Mouse (Mus musculus) embryonic facial prominence, embryonic 11.5 days (tissue): ENCODE measurements at regions not wholly inside any gene's neighbourhood (a gene's known extent, or its start where the extent isn't known, plus 50 kb on each side); places are given as distances from the start of the nearest gene placed in this dataset.
"Not testable (repeated sequence)": the region's sequence is repeated elsewhere in the genome, so short reads cannot be mapped to it uniquely, and the experiment has no call there.

Source experiments
- ATAC-seq: fragments of 200-750 bp; cut with Nextera tagmentation; replicated peaks from 2 replicates; pipeline ENCODE4 v1.8.0; 2017; ENCODE audit warnings: low read depth; ENCODE audit not compliant: insufficient number of reproducible peaks, low FRiP score, low TSS enrichment
- DNase-seq: peaks from one replicate; pipeline ENCODE4 v3.0.0-alpha.2; 2015; ENCODE audit warnings: low spot score
- H3K27ac ChIP-seq: fragments of 300-500 bp; sonication (generic); replicated peaks from 2 replicates; pipeline ENCODE4 v1.5.1; 2014; ENCODE audit warnings: mild to moderate bottlenecking, low read depth, low read length, control low read depth
- H3K27me3 ChIP-seq: fragments of 300-500 bp; sonication (generic); 2 replicates; pipeline ENCODE4 v1.6.1; 2014; ENCODE audit warnings: mild to moderate bottlenecking, low read length, moderate library complexity, mixed read lengths; ENCODE audit not compliant: control insufficient read depth, insufficient read depth
- H3K36me3 ChIP-seq: fragments of 300-500 bp; sonication (generic); replicated peaks from 2 replicates; pipeline ENCODE4 v1.6.1; 2014; ENCODE audit warnings: low read depth, mild to moderate bottlenecking, low read length, moderate library complexity, mixed read lengths; ENCODE audit not compliant: control insufficient read depth, insufficient read depth
- H3K4me1 ChIP-seq: fragments of 300-500 bp; sonication (generic); 2 replicates; pipeline ENCODE4 v1.6.1; 2014; ENCODE audit warnings: low read length, mixed read lengths; ENCODE audit not compliant: control insufficient read depth, insufficient read depth
- H3K4me2 ChIP-seq: fragments of 300-500 bp; sonication (generic); 2 replicates; pipeline ENCODE4 v1.6.1; 2014; ENCODE audit warnings: low read depth, mild to moderate bottlenecking, control low read depth, low read length, moderate library complexity
- H3K4me3 ChIP-seq: fragments of 300-500 bp; sonication (generic); 2 replicates; pipeline ENCODE4 v1.5.1; 2014; ENCODE audit warnings: low read depth, low read length, control low read depth
- H3K9ac ChIP-seq: fragments of 300-500 bp; sonication (generic); replicated peaks from 2 replicates; pipeline ENCODE4 v1.6.1; 2014; ENCODE audit warnings: mild to moderate bottlenecking, control low read depth, low read length
- H3K9me3 ChIP-seq: fragments of 300-500 bp; sonication (generic); replicated peaks from 2 replicates; pipeline ENCODE4 v1.6.1; 2016; ENCODE audit warnings: mild to moderate bottlenecking, low read length, inconsistent platforms, mixed read lengths; ENCODE audit not compliant: control insufficient read depth
- WGBS: fragments of 180-500 bp; shearing (Covaris S2); extraction: QIAGEN DNeasy Blood & Tissue Kit; methylation state at CpG from one replicate; pipeline ENCODE4 v1.1.7; 2014; 5-methylcytosine and 5-hydroxymethylcytosine counted together

DNA sequence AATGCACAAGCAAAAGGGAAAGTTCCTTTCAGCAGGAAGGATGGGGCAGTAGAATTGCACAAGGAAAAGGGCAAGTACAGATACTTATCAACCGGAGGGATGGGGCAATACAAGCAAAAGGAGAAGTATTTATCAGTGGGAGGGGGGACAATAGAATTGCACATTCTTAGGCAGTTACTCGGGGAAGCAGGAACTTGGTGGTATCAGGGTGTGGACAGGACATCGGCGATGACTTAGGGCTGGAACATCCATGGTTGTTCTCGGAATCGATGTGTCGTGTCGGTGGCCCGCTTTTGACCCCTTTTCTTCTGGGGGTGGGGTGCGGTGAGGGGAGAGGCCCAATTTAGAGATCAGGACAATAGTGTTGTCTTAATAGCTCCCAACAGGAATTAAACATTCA lies 301.3 kb downstream of the Med10 start:
- H3K4me2 ChIP-seq, H3K4me3 ChIP-seq, DNase-seq, H3K36me3 ChIP-seq, H3K27ac ChIP-seq, ATAC-seq, H3K9ac ChIP-seq, H3K4me1 ChIP-seq, H3K27me3 ChIP-seq, H3K9me3 ChIP-seq: not testable (repeated sequence)
- WGBS: 93% methylated on average over 10 of the region's 10 CpGs

DNA sequence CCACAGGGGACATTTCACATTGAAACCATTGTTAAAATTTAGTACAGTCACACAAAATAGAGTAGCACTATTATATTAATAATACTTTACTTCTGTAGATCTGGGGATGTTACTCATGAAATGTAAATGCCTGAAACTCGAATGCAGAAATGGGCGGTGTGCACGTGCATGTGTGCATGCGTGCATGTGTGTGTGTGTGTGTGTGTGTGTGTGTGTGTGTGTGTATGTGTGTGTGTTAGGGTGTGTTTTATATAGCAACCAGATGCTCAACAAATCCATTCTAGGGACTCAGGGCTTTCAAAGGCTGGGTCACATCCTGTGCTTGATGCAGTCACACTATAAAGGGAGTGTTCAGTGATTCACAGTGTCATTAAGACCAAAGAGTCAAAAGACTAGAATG lies 301.7 kb downstream of the Med10 start:
- ATAC-seq (no peak), DNase-seq (no peak)
- no peaks in the 10 kb centered on the region for H3K36me3 ChIP-seq
- H3K9me3 ChIP-seq: no peaks in the 10 kb centered on the region
- H3K27me3 ChIP-seq: no peaks in the 10 kb centered on the region
- WGBS: 84% methylated on average over 4 of the region's 4 CpGs
- H3K9ac ChIP-seq: no peak overlapping the region
- no peaks in the 10 kb centered on the region for H3K4me1 ChIP-seq
- H3K4me3 ChIP-seq: no peak overlapping the region
- no peak overlapping the region for H3K27ac ChIP-seq
- no peak overlapping the region for H3K4me2 ChIP-seq

- Histone ChIP-seq H3K36me3 (no peaks in the 10 kb centered on the region), H3K4me3 (no peak overlapping the region), H3K27ac (no peak overlapping the region), H3K4me2 (no peak overlapping the region), H3K4me1 (no peaks in the 10 kb centered on the region), H3K27me3 (no peaks in the 10 kb centered on the region), H3K9me3 (no peaks in the 10 kb centered on the region), H3K9ac (no peak overlapping the region)
- ATAC-seq (no peak), DNase-seq (no peak)
- 85% methylated on average over 9 of the region's 9 CpGs for WGBS
Observed at GRCm38 (mm10) chr13:70115576-70115975, 313.4 kb downstream of the Med10 start.

DNA sequence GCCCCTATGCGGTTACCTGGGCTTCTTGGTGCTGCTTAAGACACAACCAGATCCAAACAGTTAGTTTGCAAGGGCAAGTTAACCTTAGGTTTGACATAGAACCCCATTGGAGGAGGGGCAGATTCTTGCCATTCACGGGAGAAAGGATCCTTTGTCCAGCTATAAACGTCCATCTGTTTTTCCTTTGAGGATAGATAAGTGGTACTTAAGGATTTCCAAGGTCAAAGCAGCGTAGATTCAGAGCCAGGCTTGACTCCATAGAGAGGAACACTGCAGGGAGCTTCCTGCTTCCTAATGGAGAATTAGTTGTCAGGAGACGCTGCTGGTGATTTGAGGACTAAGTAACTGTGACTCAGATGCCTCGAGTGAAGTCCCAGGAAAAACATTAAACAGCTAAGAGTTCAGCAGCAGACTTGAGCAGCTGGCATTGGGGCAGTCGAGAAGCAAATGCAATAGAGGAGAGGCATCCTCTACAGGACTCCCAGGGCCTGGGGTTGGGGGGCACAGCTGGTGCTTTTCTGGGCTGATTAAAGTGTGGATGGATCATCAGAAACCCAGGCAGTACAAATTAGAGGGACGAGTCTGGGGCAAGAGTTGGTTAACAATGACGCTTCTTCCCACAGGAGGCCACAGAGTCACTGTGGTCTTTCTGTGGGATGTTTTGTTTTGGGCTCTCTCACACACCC lies 322.8 kb downstream of the Med10 start:
- H3K27ac ChIP-seq: no peak overlapping the region
- ATAC-seq (peak; percentile 56; the same call in 1 of the 2 replicates), DNase-seq (peak; percentile 18)
- 29% methylated on average over 9 of the region's 9 CpGs for WGBS
- H3K9ac ChIP-seq: no peak overlapping the region
- H3K27me3 ChIP-seq: no peaks in the 10 kb centered on the region
- no peaks in the 10 kb centered on the region for H3K36me3 ChIP-seq
- no peak overlapping the region for H3K4me2 ChIP-seq
- H3K4me1 ChIP-seq: no peaks in the 10 kb centered on the region
- no peaks in the 10 kb centered on the region for H3K9me3 ChIP-seq
- H3K4me3 ChIP-seq: no peak overlapping the region

- Histone ChIP-seq H3K27me3 (no peaks in the 10 kb centered on the region), H3K9ac (no peak overlapping the region), H3K9me3 (no peaks in the 10 kb centered on the region), H3K36me3 (no peaks in the 10 kb centered on the region), H3K27ac (no peak overlapping the region), H3K4me1 (no peaks in the 10 kb centered on the region), H3K4me2 (no peak overlapping the region), H3K4me3 (no peak overlapping the region)
- WGBS: 84% methylated on average over 4 of the region's 4 CpGs
- DNase-seq (no peak), ATAC-seq (no peak)
Observed at GRCm38 (mm10) chr13:70127310-70127709, 325.1 kb downstream of the Med10 start.

DNA sequence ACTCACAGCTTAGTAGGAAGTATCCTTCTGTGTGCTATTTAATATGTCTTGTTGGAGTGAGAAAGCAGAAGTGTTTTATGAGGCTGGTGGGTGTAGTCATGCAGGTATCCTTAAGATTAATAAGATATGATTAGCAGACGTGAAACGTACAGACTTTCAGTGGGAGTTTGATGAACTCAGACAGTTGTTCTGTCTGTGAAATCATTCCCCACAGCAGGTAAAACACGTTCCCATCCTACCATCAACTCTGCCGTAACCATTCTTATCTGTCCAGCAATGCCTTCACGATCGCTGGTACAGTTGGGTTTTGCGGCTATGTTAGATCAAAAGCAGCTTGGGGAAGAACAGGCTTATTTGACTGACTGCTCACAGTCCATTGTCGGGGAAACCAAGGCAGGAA lies 332.3 kb downstream of the Med10 start:
- no peaks in the 10 kb centered on the region for H3K4me1 ChIP-seq
- ATAC-seq (no peak), DNase-seq (no peak)
- H3K4me2 ChIP-seq: no peak overlapping the region
- 92% methylated on average over 8 of the region's 8 CpGs for WGBS
- no peaks in the 10 kb centered on the region for H3K27me3 ChIP-seq
- H3K27ac ChIP-seq: no peak overlapping the region
- no peaks in the 10 kb centered on the region for H3K36me3 ChIP-seq
- H3K9me3 ChIP-seq: no peaks in the 10 kb centered on the region
- H3K9ac ChIP-seq: no peak overlapping the region
- H3K4me3 ChIP-seq: no peak overlapping the region

GRCm38 (mm10) chr13:70136209-70136608 lies 334.0 kb downstream of the Med10 start:
- Histone ChIP-seq H3K4me1 (no peaks in the 10 kb centered on the region), H3K27ac (no peak overlapping the region), H3K4me2 (no peak overlapping the region), H3K9me3 (no peaks in the 10 kb centered on the region), H3K27me3 (no peaks in the 10 kb centered on the region), H3K4me3 (no peak overlapping the region), H3K9ac (no peak overlapping the region), H3K36me3 (no peaks in the 10 kb centered on the region)
- ATAC-seq (no peak), DNase-seq (no peak)
- WGBS: 83% methylated on average over 1 of the region's 1 CpGs

- DNase-seq: no peak
- Histone ChIP-seq H3K27me3 (no peaks in the 10 kb centered on the region), H3K36me3 (no peaks in the 10 kb centered on the region), H3K27ac (no peak overlapping the region), H3K9ac (no peak overlapping the region), H3K4me2 (no peak overlapping the region), H3K4me3 (no peak overlapping the region), H3K4me1 (no peaks in the 10 kb centered on the region), H3K9me3 (no peaks in the 10 kb centered on the region)
- ATAC-seq: no peak
- 79% methylated on average over 4 of the region's 4 CpGs for WGBS
Observed at GRCm38 (mm10) chr13:70144461-70144860, 342.3 kb downstream of the Med10 start.
